Mouse (Mus musculus) right cerebral cortex, adult 18-20 months (tissue): ENCODE data around the gene Mief2.
A peak's percentile ranks its signal among the peaks of the same experiment; 100 is the strongest.

Source experiments
- DNase-seq: peaks from one replicate; pipeline ENCODE4 v3.0.0; 2022; ENCODE audit warnings: mixed read lengths

The Mief2 gene

GRCm38 (mm10) chr11:60726601-60727391 lies 1.4 kb upstream of the Mief2 start, which contains the start of gene Flii:
Gene Flii, minus strand, starts transcription at chr11:60727263.
- DNase-seq: peak; percentile 80

- DNase-seq: no peak
Measured at GRCm38 (mm10) chr11:60727392-60728140, 632 bp upstream of the Mief2 start.

- DNase-seq: no peak
Measured at GRCm38 (mm10) chr11:60729217-60729641, 1.0 kb downstream of the Mief2 start.

- no peak for DNase-seq
Measured at GRCm38 (mm10) chr11:60730169-60730568, 2.0 kb downstream of the Mief2 start.

GRCm38 (mm10) chr11:60731251-60731650 lies 3.1 kb downstream of the Mief2 start:
- no peak for DNase-seq

- no peak for DNase-seq
Measured at GRCm38 (mm10) chr11:60734206-60734605, 6.0 kb downstream of the Mief2 start.

- DNase-seq: no peak
Measured at GRCm38 (mm10) chr11:60735191-60735590, 7.0 kb downstream of the Mief2 start.

- no peak for DNase-seq
Measured at GRCm38 (mm10) chr11:60736491-60736890, 8.3 kb downstream of the Mief2 start.

- DNase-seq: no peak
Measured at GRCm38 (mm10) chr11:60737450-60737849, 9.3 kb downstream of the Mief2 start.

GRCm38 (mm10) chr11:60740321-60740720 lies 12.1 kb downstream of the Mief2 start:
- DNase-seq: no peak

- no peak for DNase-seq
Measured at GRCm38 (mm10) chr11:60755570-60755969, 27.4 kb downstream of the Mief2 start.

GRCm38 (mm10) chr11:60761681-60762080 lies 33.5 kb downstream of the Mief2 start:
- no peak for DNase-seq

GRCm38 (mm10) chr11:60766969-60767368 lies 38.8 kb downstream of the Mief2 start:
- no peak for DNase-seq

GRCm38 (mm10) chr11:60769322-60769721 lies 41.1 kb downstream of the Mief2 start:
- DNase-seq: no peak

GRCm38 (mm10) chr11:60770776-60771175 lies 42.6 kb downstream of the Mief2 start:
- DNase-seq: no peak

GRCm38 (mm10) chr11:60772161-60772560 lies 44.0 kb downstream of the Mief2 start:
- no peak for DNase-seq

- DNase-seq: no peak
Measured at GRCm38 (mm10) chr11:60774158-60774689, 46.0 kb downstream of the Mief2 start.

GRCm38 (mm10) chr11:60774841-60775240 lies 46.6 kb downstream of the Mief2 start:
- DNase-seq: no peak

GRCm38 (mm10) chr11:60775578-60775977 lies 47.4 kb downstream of the Mief2 start:
- no peak for DNase-seq

GRCm38 (mm10) chr11:60776107-60776828 lies 48.1 kb downstream of the Mief2 start:
- no peak for DNase-seq

- peak; percentile 89 for DNase-seq
Measured at GRCm38 (mm10) chr11:60776829-60777740, 48.9 kb downstream of the Mief2 start, which contains the start of the genes Top3a and Smcr8. Gene Top3a, minus strand, starts transcription at chr11:60777365. Gene Smcr8, plus strand, starts transcription at chr11:60777524.
